Mouse (Mus musculus) embryonic fibroblast, embryonic 13.5 days (primary cell): ENCODE results near the gene Zdhhc22. TPM values are rescaled to one million over a fixed set of nuclear protein-coding genes. Genes with fewer than 3 reads are reported as not detected.

ENCODE experiments used
- H3K27ac ChIP-seq: 2 replicates; pipeline ENCODE4 v1.5.1; 2012; ENCODE audit warnings: low read length, control low read depth, inconsistent platforms; ENCODE audit not compliant: insufficient read depth
- H3K4me1 ChIP-seq: 2 replicates; pipeline ENCODE4 v1.6.1; 2011; ENCODE audit warnings: low read length; ENCODE audit not compliant: control insufficient read depth, insufficient read depth
- H3K4me3 ChIP-seq: 2 replicates; pipeline ENCODE4 v1.5.1; 2011; ENCODE audit warnings: mild to moderate bottlenecking, control low read depth, low read length; ENCODE audit not compliant: insufficient read depth
- CTCF ChIP-seq: IDR thresholded peaks from 2 replicates; pipeline ENCODE4 v1.5.1; 2011; ENCODE audit warnings: mild to moderate bottlenecking, control low read depth, low read length, moderate library complexity, borderline replicate concordance; ENCODE audit not compliant: insufficient read depth
- POLR2A ChIP-seq: IDR thresholded peaks from 2 replicates; pipeline ENCODE4 v1.6.1; 2011; ENCODE audit warnings: low read depth, mild to moderate bottlenecking, control low read depth, low read length, moderate library complexity
- polyA plus RNA-seq: library from polyadenylated mRNA; stranded (reverse); fragments of >200 nt; gene quantifications from 2 replicates; pipeline ENCODE4 v1.2.4, GENCODE M21; 2011; ENCODE audit warnings: low read depth; ENCODE audit not compliant: missing spikeins, insufficient read length

The Zdhhc22 gene
- polyA plus RNA-seq, 1 experiment: not detected

GRCm38 (mm10) chr12:86981180-86981579 is 9.1 kb downstream of the Zdhhc22 start:
- H3K27ac ChIP-seq: no peak overlapping the region
- no peaks in the 10 kb centered on the region for H3K4me1 ChIP-seq
- TF ChIP-seq CTCF (no peak), POLR2A (no peak)
- H3K4me3 ChIP-seq: no peak overlapping the region

GRCm38 (mm10) chr12:86977833-86978232 is 12.4 kb downstream of the Zdhhc22 start:
- no peak overlapping the region for H3K27ac ChIP-seq
- no peak overlapping the region for H3K4me3 ChIP-seq
- H3K4me1 ChIP-seq: peaks cover 4% of the 10 kb centered on the region; the same call in 1 of the 2 replicates
- TF ChIP-seq CTCF (no peak), POLR2A (no peak)

GRCm38 (mm10) chr12:86976511-86977168 is 13.6 kb downstream of the Zdhhc22 start:
- Histone ChIP-seq H3K4me3 (no peak overlapping the region), H3K4me1 (peaks cover 5% of the 10 kb centered on the region; the same call in 1 of the 2 replicates), H3K27ac (no peak overlapping the region)
- no peak for TF ChIP-seq CTCF
- no peak for TF ChIP-seq POLR2A

- H3K27ac ChIP-seq: no peak overlapping the region
- TF ChIP-seq POLR2A (no peak), CTCF (no peak)
- no peak overlapping the region for H3K4me3 ChIP-seq
- H3K4me1 ChIP-seq: peaks cover 5% of the 10 kb centered on the region; the same call in 1 of the 2 replicates
Observed at GRCm38 (mm10) chr12:86975761-86976160, 14.5 kb downstream of the Zdhhc22 start.

- TF ChIP-seq POLR2A (no peak), CTCF (peak; percentile 51)
- H3K27ac ChIP-seq: no peak overlapping the region
- H3K4me3 ChIP-seq: no peak overlapping the region
- H3K4me1 ChIP-seq: peaks cover 5% of the 10 kb centered on the region; the same call in 1 of the 2 replicates
Observed at GRCm38 (mm10) chr12:86974387-86975288, 15.6 kb downstream of the Zdhhc22 start.

GRCm38 (mm10) chr12:86973706-86974105 is 16.5 kb downstream of the Zdhhc22 start:
- H3K27ac ChIP-seq: no peak overlapping the region
- H3K4me1 ChIP-seq: peaks cover 5% of the 10 kb centered on the region; the same call in 1 of the 2 replicates
- no peak overlapping the region for H3K4me3 ChIP-seq
- no peak for TF ChIP-seq POLR2A
- no peak for TF ChIP-seq CTCF

- TF ChIP-seq CTCF (no peak), POLR2A (no peak)
- no peak overlapping the region for H3K27ac ChIP-seq
- H3K4me3 ChIP-seq: no peak overlapping the region
- peaks cover 5% of the 10 kb centered on the region for H3K4me1 ChIP-seq
Observed at GRCm38 (mm10) chr12:86973216-86973615, 17.0 kb downstream of the Zdhhc22 start.

GRCm38 (mm10) chr12:86971089-86971488 is 19.1 kb downstream of the Zdhhc22 start:
- TF ChIP-seq POLR2A: no peak
- H3K27ac ChIP-seq: no peak overlapping the region
- no peak overlapping the region for H3K4me3 ChIP-seq
- peaks cover 5% of the 10 kb centered on the region for H3K4me1 ChIP-seq

GRCm38 (mm10) chr12:86969220-86969601 is 21.0 kb downstream of the Zdhhc22 start:
- Histone ChIP-seq H3K4me1 (peaks cover 5% of the 10 kb centered on the region), H3K27ac (no peak overlapping the region), H3K4me3 (no peak overlapping the region)
- TF ChIP-seq CTCF (no peak), POLR2A (no peak)

GRCm38 (mm10) chr12:86968468-86969219 is 21.6 kb downstream of the Zdhhc22 start:
- Histone ChIP-seq H3K4me3 (no peak overlapping the region), H3K27ac (no peak overlapping the region), H3K4me1 (peaks cover 5% of the 10 kb centered on the region)
- TF ChIP-seq CTCF: no peak
